Mouse (Mus musculus): Measurements from ENCODE around the gene Pomgnt2.

Pomgnt2 gene

GRCm38 (mm10) chr9:121964941-121965340 is 32.0 kb downstream of the Pomgnt2 start:
- peak; percentile 51 to 54 for DNase-seq

- no peak for DNase-seq
Measured at GRCm38 (mm10) chr9:121959966-121960635, 36.8 kb downstream of the Pomgnt2 start.

GRCm38 (mm10) chr9:121952596-121952995 is 44.3 kb downstream of the Pomgnt2 start:
- no peak for DNase-seq

DNA sequence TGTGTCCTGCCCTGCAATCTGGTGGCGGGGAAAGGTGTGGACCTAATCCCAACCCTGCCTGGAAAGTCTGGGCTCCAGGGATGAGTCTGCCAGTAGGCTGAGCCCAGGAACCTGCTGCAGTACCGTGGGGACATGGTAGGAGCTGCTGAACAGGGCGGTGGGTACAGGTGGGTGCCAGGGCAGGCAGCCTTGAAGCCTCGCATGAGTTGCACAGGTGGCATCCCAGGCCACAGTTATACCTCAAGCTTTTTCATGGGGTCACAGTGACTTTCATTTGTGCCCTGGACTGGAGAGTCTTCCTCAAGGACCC is 45.8 kb downstream of the Pomgnt2 start:
- DNase-seq: peak in 1 of 2 experiments; percentile 13

DNA sequence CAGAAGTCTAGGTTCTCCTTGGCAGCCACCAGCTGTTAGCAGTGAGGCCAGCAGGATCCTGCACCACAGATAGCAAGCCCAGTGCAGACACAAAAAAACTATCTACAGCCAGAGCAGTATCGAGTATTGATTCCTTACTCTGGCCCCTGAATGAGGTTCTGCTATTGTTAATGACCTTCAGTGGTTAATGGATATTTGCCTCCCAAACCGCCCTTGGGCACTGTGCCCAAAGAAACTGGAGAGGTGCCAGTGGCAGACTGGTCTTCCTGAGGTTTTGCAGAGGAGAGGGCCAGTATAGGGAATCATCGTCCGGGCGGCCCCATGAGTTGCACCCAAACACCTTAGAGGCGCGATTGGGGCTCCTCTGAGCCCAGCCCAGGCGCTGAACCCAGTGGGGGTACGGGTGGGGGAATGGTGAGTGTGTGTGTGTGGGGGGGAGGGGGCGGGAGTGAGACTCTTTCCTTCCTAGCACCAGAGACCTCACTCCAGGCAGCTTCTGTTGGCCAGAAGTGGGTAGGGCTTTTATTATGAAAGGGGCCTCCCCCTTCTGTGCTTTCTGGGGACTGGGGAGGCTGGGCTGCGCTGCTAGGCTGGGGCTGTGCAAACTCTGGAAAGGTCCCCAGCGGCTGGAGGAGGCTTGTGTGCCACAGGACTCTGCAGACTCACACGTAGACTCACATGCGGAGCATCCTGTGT is 46.3 kb downstream of the Pomgnt2 start, which contains the start of gene Fam198a:
Gene Fam198a (plus strand): TSS at position 571 of the 696 bp plus-strand sequence.
- DNase-seq: peak; percentile 47 to 54

DNA sequence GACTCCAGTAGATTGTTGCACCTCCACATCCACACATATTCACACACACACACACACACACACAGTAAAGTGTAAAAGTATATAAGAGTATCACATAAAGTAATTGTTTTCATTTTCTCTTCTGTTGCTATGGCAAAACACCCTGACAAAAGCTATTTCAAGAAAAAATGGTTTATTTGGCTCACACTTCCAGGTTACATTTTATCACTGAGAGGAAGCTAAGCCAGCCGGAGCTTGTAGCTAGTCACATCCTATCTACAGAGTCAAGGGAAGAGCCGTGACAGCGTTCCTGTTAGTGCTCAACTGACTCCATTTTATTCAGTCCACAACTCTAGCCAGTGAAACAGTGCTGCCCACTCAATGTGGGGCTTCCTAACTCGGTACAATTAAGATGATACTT is 48.5 kb downstream of the Pomgnt2 start:
- DNase-seq: no peak

- peak; percentile 76 for DNase-seq
Measured at GRCm38 (mm10) chr9:121947784-121948183, 49.1 kb downstream of the Pomgnt2 start.

- no peak for DNase-seq
Measured at GRCm38 (mm10) chr9:121943628-121944027, 53.3 kb downstream of the Pomgnt2 start.

GRCm38 (mm10) chr9:121943005-121943404 is 53.9 kb downstream of the Pomgnt2 start:
- DNase-seq: no peak

DNA sequence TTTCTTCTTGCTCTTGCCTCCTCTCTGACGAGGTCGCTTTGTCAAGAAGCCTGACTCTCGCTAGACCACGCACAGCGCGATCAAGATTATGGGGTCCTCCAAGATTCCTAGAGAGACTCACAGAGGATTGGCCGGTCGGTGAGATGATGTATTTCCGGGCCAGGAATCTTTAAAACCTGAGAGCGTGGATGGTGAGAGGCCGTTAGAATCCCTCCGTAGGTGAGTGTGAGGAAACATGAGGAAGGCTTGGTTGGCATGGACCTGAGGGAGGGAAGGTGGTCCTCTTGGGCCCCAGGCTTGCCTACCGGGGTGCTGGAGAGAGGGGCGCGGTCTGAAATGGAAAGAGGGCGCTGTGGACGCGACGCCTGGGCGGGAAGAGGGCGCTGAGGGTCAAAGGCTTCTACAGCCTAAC is 59.0 kb downstream of the Pomgnt2 start:
- DNase-seq: peak; percentile 18 to 21

DNA sequence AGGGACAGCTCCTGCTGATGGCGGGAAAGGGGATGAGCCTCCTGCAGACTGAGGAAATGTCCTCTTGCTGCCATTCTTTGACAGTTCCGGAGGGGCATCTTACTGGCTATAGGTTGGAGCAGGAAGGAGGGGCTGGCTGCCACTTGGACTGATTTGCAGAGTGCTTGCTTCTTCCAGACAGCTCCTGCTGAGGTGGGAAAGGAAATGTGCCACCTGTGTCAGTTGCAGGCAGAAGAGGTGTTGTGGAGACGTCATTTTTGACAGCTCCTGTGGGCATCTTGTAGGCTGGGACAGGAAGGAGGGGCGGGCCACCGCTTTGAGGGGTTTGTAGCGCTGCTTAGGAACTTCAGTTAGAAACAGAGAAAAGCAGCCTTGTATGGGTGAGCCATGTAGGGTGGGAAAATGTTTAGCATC is 59.5 kb downstream of the Pomgnt2 start:
- peak in 1 of 2 experiments; percentile 8 for DNase-seq

DNA sequence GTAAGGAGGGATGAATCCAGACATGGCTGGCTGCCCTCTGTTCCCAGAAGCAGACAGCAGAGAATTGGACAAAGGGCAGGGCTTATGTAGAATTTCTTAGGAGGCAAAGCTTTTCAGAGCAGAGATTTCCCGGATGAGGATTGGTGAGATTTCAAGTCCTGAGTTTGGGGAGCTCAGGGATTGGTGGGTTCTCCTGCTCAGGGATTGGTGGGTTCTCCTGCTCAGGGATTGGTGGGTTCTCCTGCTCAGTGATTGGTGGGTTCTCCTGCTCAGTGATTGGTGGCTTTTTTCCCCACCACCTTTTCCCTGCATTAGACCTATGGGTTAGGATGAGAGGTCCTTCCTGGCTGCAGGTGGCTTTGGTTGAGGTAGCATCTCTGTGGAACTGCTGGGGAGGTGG is 60.0 kb downstream of the Pomgnt2 start:
- peak; percentile 21 to 30 for DNase-seq

DNA sequence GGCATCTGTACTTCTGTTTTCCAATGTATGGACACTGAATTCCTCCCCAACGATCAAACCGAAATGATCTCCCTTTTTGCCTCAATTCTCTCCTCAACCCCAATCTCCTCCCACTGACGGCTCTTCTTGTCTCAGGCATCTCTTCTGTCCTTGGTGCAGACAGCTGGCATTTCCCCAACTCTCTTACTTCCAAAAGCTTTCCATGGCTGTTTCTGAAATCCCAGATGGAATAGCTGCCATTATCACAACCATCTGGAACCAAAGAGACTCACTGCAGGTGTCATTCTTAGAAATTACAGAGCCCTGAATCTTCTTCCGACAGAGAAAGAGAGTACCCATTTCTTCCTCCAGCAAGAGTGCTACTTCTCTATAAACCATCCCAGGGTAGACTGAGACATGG is 62.1 kb downstream of the Pomgnt2 start:
- DNase-seq: no peak

All from cerebellum, adult 18-20 months (tissue).